ENCODE assay signal across 8 mouse cellular contexts in genomic region chr5:146844301-146844941, GRCm38 (mm10). TPM values are rescaled to one million over a fixed set of nuclear protein-coding genes. Genes with fewer than 3 reads are reported as not detected.
A peak's percentile ranks its signal among the peaks of the same experiment; 100 is the strongest.
DNase-seq lines count a peak whose midpoint lies in the region; ATAC-seq and TF ChIP-seq lines count a peak whose summit lies in the region.

No protein-coding gene starts in this region.

- no peaks in the 10 kb centered on the region for H3K9me3 ChIP-seq in ES-Bruce4 (replicated peaks; ENCODE audit: control insufficient read depth, insufficient read depth, low read length, poor library complexity, severe bottlenecking)
- H3K9me3 ChIP-seq in heart, postnatal 0 days (replicated peaks; ENCODE audit: control insufficient read depth, low read length): no peaks in the 10 kb centered on the region

- peak; percentile 27; the same call in 1 of the 2 replicates for TF ChIP-seq CTCF in gastrocnemius, adult 2 months (IDR thresholded peaks at IDR 0.05)
- peak; percentile 30 for TF ChIP-seq CTCF in ES-Bruce4 (IDR thresholded peaks at IDR 0.05; ENCODE audit: low read depth, low read length)
- TF ChIP-seq CTCF in heart, postnatal 0 days (IDR thresholded peaks at IDR 0.05; ENCODE audit: low read depth): peak; percentile 9; the same call in 1 of the 2 replicates

- peak; percentile 25; the same call in 1 of the 2 replicates for ATAC-seq in heart, postnatal 0 days (ENCODE audit: insufficient read depth, low read depth)
- ATAC-seq in megakaryocyte progenitor cell, adult 5-6 weeks (replicated peaks; ENCODE audit: poor library complexity): peak; percentile 49

- H3K27me3 ChIP-seq in ES-Bruce4 (ENCODE audit: control insufficient read depth, insufficient read depth, low read length, poor library complexity, severe bottlenecking): no peaks in the 10 kb centered on the region; the same call in 1 of the 2 replicates
- no peaks in the 10 kb centered on the region for H3K27me3 ChIP-seq in heart, postnatal 0 days (ENCODE audit: control insufficient read depth, insufficient read depth, low read length)

- H3K4me2 ChIP-seq in heart, postnatal 0 days (ENCODE audit: low read depth, low read length): peak overlapping the region; percentile 91

- 0 out of 2 replicates have a peak, but pooled peaks cover 2% of the 10 kb centered on the region for H3K36me3 ChIP-seq in ES-Bruce4 (ENCODE audit: control insufficient read depth, insufficient read depth, low read length, poor library complexity, severe bottlenecking)
- H3K36me3 ChIP-seq in heart, postnatal 0 days (replicated peaks; ENCODE audit: control insufficient read depth, insufficient read depth, low read length): no peaks in the 10 kb centered on the region

- TF ChIP-seq POLR2A in ES-Bruce4 (IDR thresholded peaks at IDR 0.05; ENCODE audit: insufficient read depth, low read length): no peak

- H3K4me1 ChIP-seq in ES-Bruce4 (ENCODE audit: control insufficient read depth, insufficient read depth, low read length): no peaks in the 10 kb centered on the region
- H3K4me1 ChIP-seq in heart, postnatal 0 days (ENCODE audit: control insufficient read depth, insufficient read depth): peaks cover 12% of the 10 kb centered on the region; the same call in 1 of the 2 replicates

- WGBS in heart, postnatal 0 days: 15% methylated on average over 6 of the region's 6 CpGs

- TF ChIP-seq EP300 in ES-Bruce4 (IDR thresholded peaks at IDR 0.05; ENCODE audit: insufficient read depth, low read depth, low read length): no peak
- no peak for TF ChIP-seq EP300 in heart, postnatal 0 days (IDR thresholded peaks at IDR 0.05; ENCODE audit: low read depth)

- intact Hi-C loops in gastrocnemius, adult 2 months (cut with DNase I): no loop called here
- intact Hi-C loops in gastrocnemius, postnatal 14 days (cut with DNase I; ENCODE audit: low total_unique reads): no loop called here

- no peak for DNase-seq in gastrocnemius, adult 2 months
- no peak for DNase-seq in gastrocnemius, postnatal 14 days
- DNase-seq in heart, postnatal 0 days (ENCODE audit: low spot score): no peak
- DNase-seq in Muller cell, postnatal 12 days (ENCODE audit: inconsistent ontology term): no peak
- DNase-seq in layer of hippocampus, adult 11-12 months (ENCODE audit: low spot score): no peak
- DNase-seq in spleen, adult 18-20 months: no peak

- H3K9ac ChIP-seq in ES-Bruce4 (ENCODE audit: low read depth, poor library complexity, severe bottlenecking): peak overlapping the region; percentile 55
- H3K9ac ChIP-seq in heart, postnatal 0 days (replicated peaks; ENCODE audit: low read depth, low read length): no peak overlapping the region

- H3K27ac ChIP-seq in gastrocnemius, adult 2 months: peak overlapping the region; percentile 85
- no peak overlapping the region for H3K27ac ChIP-seq in ES-Bruce4 (ENCODE audit: insufficient read depth, low read length)
- H3K27ac ChIP-seq in heart, postnatal 0 days (ENCODE audit: low read depth): no peak overlapping the region

- peak overlapping the region; percentile 80 for H3K4me3 ChIP-seq in gastrocnemius, adult 2 months
- peak overlapping the region; percentile 74 for H3K4me3 ChIP-seq in ES-Bruce4 (ENCODE audit: low read depth, low read length)
- peak overlapping the region; percentile 55 for H3K4me3 ChIP-seq in heart, postnatal 0 days (ENCODE audit: low read depth, low read length)

RNA-seq across cellular contexts. Expression of gene Rasl11a, which starts 0.5 kb away (rescaled TPM):
- 1 to 10 TPM; 1.7 to 2.0 TPM for total RNA-seq in gastrocnemius, adult 2 months (2021)
- 1 to 10 TPM; 3.0 to 3.4 TPM for total RNA-seq in gastrocnemius, postnatal 14 days (2021)
- polyA plus RNA-seq in ES-Bruce4 (2011; ENCODE audit: insufficient read depth, insufficient read length, low read depth, missing spikeins): 3.2 and 3.8 TPM in 2 replicates
- 7.9 and 18.8 TPM in 2 replicates for total RNA-seq in heart, postnatal 0 days (2014; rRNA removed; ENCODE audit: low replicate concordance)
- 7.7 and 8.5 TPM in 2 replicates for polyA plus RNA-seq in heart, postnatal 0 days (2015; fragmentation: Nextera tagmentation; extraction: Ambion mirVana)
- total RNA-seq in megakaryocyte progenitor cell, adult 5-6 weeks (2015): 0.47 TPM in 1 of 2 replicates, not detected in the other
- not detected in 2 replicates for total RNA-seq in megakaryocyte progenitor cell, adult 5-6 weeks (2017)

RNA-seq across cellular contexts. Expression of gene Rpl21, which starts 11.7 kb away (rescaled TPM):
- total RNA-seq in gastrocnemius, adult 2 months (2021): 100 to 1,000 TPM; 120 to 155 TPM
- 100 to 1,000 TPM; 184 to 212 TPM for total RNA-seq in gastrocnemius, postnatal 14 days (2021)
- 77.5 and 85.8 TPM in 2 replicates for polyA plus RNA-seq in ES-Bruce4 (2011; ENCODE audit: insufficient read depth, insufficient read length, low read depth, missing spikeins)
- total RNA-seq in heart, postnatal 0 days (2014; rRNA removed; ENCODE audit: low replicate concordance): 150 and 153 TPM in 2 replicates
- 265 and 289 TPM in 2 replicates for polyA plus RNA-seq in heart, postnatal 0 days (2015; fragmentation: Nextera tagmentation; extraction: Ambion mirVana)
- 2,785 and 2,819 TPM in 2 replicates for total RNA-seq in megakaryocyte progenitor cell, adult 5-6 weeks (2015)
- 2,136 and 2,277 TPM in 2 replicates for total RNA-seq in megakaryocyte progenitor cell, adult 5-6 weeks (2017)

RNA-seq across cellular contexts. Expression of gene Usp12, which starts 49.6 kb away (rescaled TPM):
- total RNA-seq in gastrocnemius, adult 2 months (2021): 10 to 100 TPM; 15.4 to 22.4 TPM
- total RNA-seq in gastrocnemius, postnatal 14 days (2021): 10 to 100 TPM; 13.8 to 15.7 TPM
- 45.5 and 57.2 TPM in 2 replicates for polyA plus RNA-seq in ES-Bruce4 (2011; ENCODE audit: insufficient read depth, insufficient read length, low read depth, missing spikeins)
- total RNA-seq in heart, postnatal 0 days (2014; rRNA removed; ENCODE audit: low replicate concordance): 6.1 and 7.0 TPM in 2 replicates
- polyA plus RNA-seq in heart, postnatal 0 days (2015; fragmentation: Nextera tagmentation; extraction: Ambion mirVana): 5.6 and 6.7 TPM in 2 replicates
- 14.2 and 16.4 TPM in 2 replicates for total RNA-seq in megakaryocyte progenitor cell, adult 5-6 weeks (2015)
- total RNA-seq in megakaryocyte progenitor cell, adult 5-6 weeks (2017): 35.3 and 50.1 TPM in 2 replicates

Comparison
In these comparisons a context has a peak if more than half of its experiments do, and no peak if none do; other contexts are left out.
1. RNA of gene Rpl21, which starts 11.7 kb away (total RNA-seq): 2,136 to 2,819 TPM in megakaryocyte progenitor cell, adult 5-6 weeks; 184 to 212 TPM in gastrocnemius, postnatal 14 days, 120 to 155 TPM in gastrocnemius, adult 2 months and 150 to 153 TPM in heart, postnatal 0 days; every median in the first group is over 10 times any median in the second.
2. Peak in every context shown above with its lines, with median percentiles within 50 percentile points of each other: H3K4me3 ChIP-seq and CTCF ChIP-seq.